Mouse (Mus musculus) MEL (cell line): ENCODE data around the gene Arhgdib. TPM values are rescaled to one million over a fixed set of nuclear protein-coding genes. Genes with fewer than 3 reads are reported as not detected.

Source experiments
- DNase-seq: peaks from one replicate; pipeline ENCODE4 v3.0.0; 2011; ENCODE audit warnings: low read depth, low spot score
- H3K27ac ChIP-seq: 2 replicates; pipeline ENCODE4 v1.5.1; 2012; ENCODE audit warnings: low read depth, mild to moderate bottlenecking, control low read depth, low read length, moderate library complexity; ENCODE audit not compliant: control insufficient read depth
- H3K27me3 ChIP-seq, 2 experiments: fragments of 150-350 bp in 1 of 2; sonication (generic) in 1 of 2; 2 replicates each; pipeline ENCODE4 v1.6.1; 2012; ENCODE audit warnings: low read length in 2 of 2, mild to moderate bottlenecking in 2 of 2, improper control_type of control experiment in 1 of 2, moderate library complexity in 1 of 2; ENCODE audit not compliant: insufficient read depth in 2 of 2, control insufficient read depth in 1 of 2
- H3K36me3 ChIP-seq, 2 experiments: 2 replicates each; pipeline ENCODE4 v1.6.1; 2012 to 2014; ENCODE audit warnings: low read length in 2 of 2, improper control_type of control experiment in 1 of 2, inconsistent platforms in 1 of 2, mild to moderate bottlenecking in 1 of 2; ENCODE audit not compliant: insufficient read depth in 2 of 2, control insufficient read depth in 1 of 2
- H3K4me1 ChIP-seq, 2 experiments: fragments of 150-350 bp in 1 of 2; sonication (generic) in 1 of 2; 2 replicates each; pipeline ENCODE4 v1.6.1; 2012; ENCODE audit warnings: low read length in 2 of 2, improper control_type of control experiment in 1 of 2, mild to moderate bottlenecking in 1 of 2; ENCODE audit not compliant: insufficient read depth in 2 of 2, control insufficient read depth in 1 of 2
- H3K4me3 ChIP-seq, 2 experiments: fragments of 150-350 bp in 1 of 2; sonication (generic) in 1 of 2; 2 replicates each; pipeline ENCODE4 v1.5.1; 2012; ENCODE audit warnings: low read depth in 2 of 2, low read length in 2 of 2, mild to moderate bottlenecking in 2 of 2, moderate library complexity in 2 of 2, control low read depth in 1 of 2, improper control_type of control experiment in 1 of 2; ENCODE audit not compliant: control insufficient read depth in 1 of 2, insufficient read depth in 1 of 2
- H3K79me2 ChIP-seq: 2 replicates; pipeline ENCODE4 v1.6.1; 2012; ENCODE audit warnings: mild to moderate bottlenecking, low read length, moderate library complexity; ENCODE audit not compliant: control insufficient read depth, poor library complexity, insufficient read depth
- H3K9ac ChIP-seq: 2 replicates; pipeline ENCODE4 v1.6.1; 2012; ENCODE audit warnings: low read depth, mild to moderate bottlenecking, control low read depth, low read length, moderate library complexity; ENCODE audit not compliant: control insufficient read depth, poor library complexity, severe bottlenecking
- H3K9me3 ChIP-seq: fragments of 150-350 bp; sonication (generic); replicated peaks from 2 replicates; pipeline ENCODE4 v1.6.1; 2012; ENCODE audit warnings: mild to moderate bottlenecking, low read length, improper control_type of control experiment, moderate library complexity; ENCODE audit not compliant: insufficient read depth
- CHD2 ChIP-seq: IDR thresholded peaks from 2 replicates; pipeline ENCODE4 v1.6.1; 2011; ENCODE audit warnings: low read length, improper control_type of control experiment
- E2F4 ChIP-seq: IDR thresholded peaks from 2 replicates; pipeline ENCODE4 v1.6.1; 2011; ENCODE audit warnings: low read depth, low read length, improper control_type of control experiment, borderline replicate concordance
- ELF1 ChIP-seq: IDR thresholded peaks from 2 replicates; pipeline ENCODE4 v1.6.1; 2014; ENCODE audit warnings: low read depth, mild to moderate bottlenecking, inconsistent platforms, low read length, improper control_type of control experiment, moderate library complexity
- EP300 ChIP-seq, 2 experiments: IDR thresholded peaks; 2 replicates each; pipeline ENCODE4 v1.6.1; 2011; ENCODE audit warnings: improper control_type of control experiment in 2 of 2, low read length in 2 of 2, low read depth in 1 of 2, mild to moderate bottlenecking in 1 of 2
- GABPA ChIP-seq: IDR thresholded peaks from 2 replicates; pipeline ENCODE4 v1.6.1; 2012; ENCODE audit warnings: low read depth, mild to moderate bottlenecking, inconsistent platforms, low read length, improper control_type of control experiment, moderate library complexity
- GATA1 ChIP-seq: IDR thresholded peaks from 2 replicates; pipeline ENCODE4 v1.6.1; 2011; ENCODE audit warnings: low read depth, low read length, improper control_type of control experiment
- KAT2A ChIP-seq: conservative IDR thresholded peaks from 2 replicates; pipeline ENCODE4 v1.6.1; 2012; ENCODE audit warnings: low read depth, low read length, improper control_type of control experiment, inconsistent platforms
- MAFK ChIP-seq: IDR thresholded peaks from 2 replicates; pipeline ENCODE4 v1.6.1; 2011; ENCODE audit warnings: low read depth, mild to moderate bottlenecking, low read length, improper control_type of control experiment, borderline replicate concordance
- MAZ ChIP-seq: IDR thresholded peaks from 2 replicates; pipeline ENCODE4 v1.6.1; 2012; ENCODE audit warnings: low read depth, mild to moderate bottlenecking, inconsistent platforms, low read length, improper control_type of control experiment
- MXI1 ChIP-seq: IDR thresholded peaks from 2 replicates; pipeline ENCODE4 v1.6.1; 2011; ENCODE audit warnings: mild to moderate bottlenecking, low read depth, low read length, improper control_type of control experiment
- NRF1 ChIP-seq: IDR thresholded peaks from 2 replicates; pipeline ENCODE4 v1.6.1; 2014; ENCODE audit warnings: low read depth, mild to moderate bottlenecking, inconsistent platforms, low read length, improper control_type of control experiment, moderate library complexity; ENCODE audit not compliant: poor library complexity, insufficient read depth, severe bottlenecking
- POLR2AphosphoS2 ChIP-seq: IDR thresholded peaks from 2 replicates; pipeline ENCODE4 v1.6.1; 2011; ENCODE audit warnings: low read length, improper control_type of control experiment
- POLR2AphosphoS5 ChIP-seq: IDR thresholded peaks from 2 replicates; pipeline ENCODE4 v1.6.1; 2012; ENCODE audit warnings: low read depth, borderline replicate concordance, mild to moderate bottlenecking, inconsistent platforms, low read length, moderate library complexity, mixed read lengths
- ZKSCAN1 ChIP-seq: IDR thresholded peaks from 2 replicates; pipeline ENCODE4 v1.6.1; 2012; ENCODE audit warnings: low read depth, mild to moderate bottlenecking, inconsistent platforms, low read length, improper control_type of control experiment, moderate library complexity
- ZMIZ1 ChIP-seq: IDR thresholded peaks from 2 replicates; pipeline ENCODE4 v1.6.1; 2012; ENCODE audit warnings: low read depth, mild to moderate bottlenecking, inconsistent platforms, low read length, improper control_type of control experiment, moderate library complexity
- polyA plus RNA-seq, 2 experiments: library from polyadenylated mRNA; stranded (reverse) in 1 of 2; unstranded in 1 of 2; fragments of >175 nt in 1 of 2; fragments of >200 nt in 1 of 2; gene quantifications; 2 replicates each; pipeline versions ENCODE4 v1.2.1 to v1.2.4; 2012; ENCODE audit warnings: low replicate concordance in 2 of 2, low read depth in 1 of 2; ENCODE audit not compliant: insufficient read length in 2 of 2, insufficient read depth in 1 of 2, missing spikeins in 1 of 2
- total RNA-seq: library from RNA; depleted of rRNA; stranded (reverse); fragments of 300-350 nt; gene quantifications from 2 replicates; pipeline ENCODE4 v1.2.3, GENCODE M21; 2012; rRNA removed

The Arhgdib gene
- total and polyA plus RNA-seq, 3 experiments, result 102 to 408 (median 346) TPM

- H3K27me3 ChIP-seq, result peaks cover 0 to 8% of the 10 kb centered on the region in 2 experiments; a peak in 3 of 4 replicates
- no peak overlapping the region for H3K27ac ChIP-seq
- H3K9me3 ChIP-seq, result no peaks in the 10 kb centered on the region
- H3K4me3 ChIP-seq, result no peak overlapping the region
- no peaks in the 10 kb centered on the region for H3K4me1 ChIP-seq
- H3K36me3 ChIP-seq, result no peaks in the 10 kb centered on the region
- no peak for TF ChIP-seq MAFK
- no peak for TF ChIP-seq MXI1
- no peak for TF ChIP-seq POLR2AphosphoS2
- no peak for TF ChIP-seq NRF1
- TF ChIP-seq ELF1, result no peak
- no peak for TF ChIP-seq GATA1
- no peak for TF ChIP-seq ZMIZ1
- no peak for TF ChIP-seq GABPA
- no peak for TF ChIP-seq MAZ
- TF ChIP-seq EP300 (IDR thresholded peaks at IDR 0.05; ENCODE audit: low read depth in 1 of 2, low read length in 2 of 2), result no peak
- TF ChIP-seq CHD2, result no peak
- no peak for TF ChIP-seq POLR2AphosphoS5
- no peak for TF ChIP-seq KAT2A
- no peak for TF ChIP-seq E2F4
- TF ChIP-seq ZKSCAN1, result no peak
- TF ChIP-seq, all 39 proteins: peak for 0
- H3K9ac ChIP-seq, result no peak overlapping the region
- peak; percentile 53 for DNase-seq
- H3K79me2 ChIP-seq, result no peaks in the 10 kb centered on the region
Observed at GRCm38 (mm10) chr6:136874599-136874998, 67.1 kb downstream of the Arhgdib start.

Other genes starting within 250 kb of the Arhgdib start
- not detected in 2 replicates for gene Gucy2c, start 160.1 kb downstream of the Arhgdib start, total RNA-seq
- not detected for gene Gucy2c, start 160.1 kb downstream of the Arhgdib start, polyA plus RNA-seq
- 306 and 416 TPM in 2 replicates for gene Hist4h4, start 137.5 kb downstream of the Arhgdib start, total RNA-seq
- 1 to 10 TPM in 1 of 2 experiments, not detected in 1; 1.1 TPM for gene Hist4h4, start 137.5 kb downstream of the Arhgdib start, polyA plus RNA-seq
- 111 and 142 TPM in 2 replicates for gene H2afj, start 133.7 kb downstream of the Arhgdib start, total RNA-seq
- gene H2afj, start 133.7 kb downstream of the Arhgdib start, polyA plus RNA-seq, result 100 to 1,000 TPM in 1 of 2 experiments, not detected in 1; 176 TPM
- 0.26 and 0.27 TPM in 2 replicates for gene BC049715, start 114.3 kb downstream of the Arhgdib start, total RNA-seq
- 1 to 10 TPM in 1 of 2 experiments, not detected in 1; 1.2 TPM for gene BC049715, start 114.3 kb downstream of the Arhgdib start, polyA plus RNA-seq
- gene Wbp11, start 113.7 kb downstream of the Arhgdib start, total RNA-seq, result 43.5 and 58.0 TPM in 2 replicates
- 100 to 1,000 TPM; 294 to 411 TPM for gene Wbp11, start 113.7 kb downstream of the Arhgdib start, polyA plus RNA-seq
- gene Smco3, start 106.4 kb downstream of the Arhgdib start, total RNA-seq, result not detected in 2 replicates
- gene Smco3, start 106.4 kb downstream of the Arhgdib start, polyA plus RNA-seq, result not detected
- 0.13 and 0.50 TPM in 2 replicates for gene Art4, start 84.2 kb downstream of the Arhgdib start, total RNA-seq
- gene Art4, start 84.2 kb downstream of the Arhgdib start, polyA plus RNA-seq, result under 1 TPM in 1 of 2 experiments, not detected in 1; 0.60 TPM
- not detected in 2 replicates for gene Mgp, start 66.1 kb downstream of the Arhgdib start, total RNA-seq
- not detected for gene Mgp, start 66.1 kb downstream of the Arhgdib start, polyA plus RNA-seq
- gene Erp27, start 19.7 kb downstream of the Arhgdib start, total RNA-seq, result not detected in 2 replicates
- under 1 TPM in 1 of 2 experiments, not detected in 1; 0.39 TPM for gene Erp27, start 19.7 kb downstream of the Arhgdib start, polyA plus RNA-seq
- gene Pde6h, start 18.1 kb downstream of the Arhgdib start, total RNA-seq, result not detected in 2 replicates
- gene Pde6h, start 18.1 kb downstream of the Arhgdib start, polyA plus RNA-seq, result under 1 TPM in 1 of 2 experiments, not detected in 1; 0.08 TPM
- not detected in 2 replicates for gene Rerg, start 228.6 kb upstream of the Arhgdib start, total RNA-seq
- not detected for gene Rerg, start 228.6 kb upstream of the Arhgdib start, polyA plus RNA-seq